Mouse (Mus musculus) liver, embryonic 15.5 days (tissue): ENCODE data around the gene Atp11c. TPM values are rescaled to one million over a fixed set of nuclear protein-coding genes. Genes with fewer than 3 reads are reported as not detected.

Source experiments
- ATAC-seq: fragments of 200-750 bp; cut with Nextera tagmentation; 2 replicates; pipeline ENCODE4 v1.8.0; 2017; ENCODE audit warnings: moderate number of reproducible peaks, mild to moderate bottlenecking, moderate library complexity; ENCODE audit not compliant: insufficient read depth
- H3K27ac ChIP-seq: fragments of 300-500 bp; sonication (generic); replicated peaks from 2 replicates; pipeline ENCODE4 v1.5.1; 2015; ENCODE audit warnings: mild to moderate bottlenecking, inconsistent platforms
- H3K27me3 ChIP-seq: fragments of 300-500 bp; sonication (generic); 2 replicates; pipeline ENCODE4 v1.6.1; 2015; ENCODE audit warnings: mild to moderate bottlenecking, inconsistent platforms
- H3K36me3 ChIP-seq: fragments of 300-500 bp; sonication (generic); replicated peaks from 2 replicates; pipeline ENCODE4 v1.6.1; 2015; ENCODE audit warnings: moderate library complexity, mild to moderate bottlenecking, inconsistent platforms
- H3K4me1 ChIP-seq: fragments of 300-500 bp; sonication (generic); replicated peaks from 2 replicates; pipeline ENCODE4 v1.6.1; 2015; ENCODE audit warnings: inconsistent platforms
- H3K4me2 ChIP-seq: fragments of 300-500 bp; sonication (generic); 2 replicates; pipeline ENCODE4 v1.6.1; 2015; ENCODE audit warnings: moderate library complexity, mild to moderate bottlenecking, inconsistent platforms
- H3K4me3 ChIP-seq: fragments of 300-500 bp; sonication (generic); replicated peaks from 2 replicates; pipeline ENCODE4 v1.5.1; 2015; ENCODE audit warnings: mild to moderate bottlenecking, inconsistent platforms
- H3K9ac ChIP-seq: fragments of 300-500 bp; sonication (generic); 2 replicates; pipeline ENCODE4 v1.6.1; 2015; ENCODE audit warnings: moderate library complexity, mild to moderate bottlenecking, inconsistent platforms
- H3K9me3 ChIP-seq: fragments of 300-500 bp; sonication (generic); replicated peaks from 2 replicates; pipeline ENCODE4 v1.6.1; 2016; ENCODE audit warnings: inconsistent platforms
- WGBS: fragments of 180-500 bp; shearing (Covaris S2); methylation state at CpG from one replicate; pipeline ENCODE4 v1.1.7; 2015; ENCODE audit warnings: mixed read lengths; ENCODE audit not compliant: insufficient replicate concordance; 5-methylcytosine and 5-hydroxymethylcytosine counted together
- polyA plus RNA-seq: library from polyadenylated mRNA; unstranded; fragments of >200 nt; fragmentation: Nextera tagmentation; extraction: Ambion mirVana; gene quantifications from 2 replicates; pipeline ENCODE4 v1.2.1, GENCODE M21; 2015

The Atp11c gene
- polyA plus RNA-seq: 3.5 and 3.6 TPM in 2 replicates

- Histone ChIP-seq H3K4me1 (no peaks in the 10 kb centered on the region), H3K9me3 (no peaks in the 10 kb centered on the region), H3K27me3 (no peaks in the 10 kb centered on the region), H3K9ac (no peak within 1 kb of the TSS), H3K4me2 (no peak within 1 kb of the TSS), H3K4me3 (no peak within 1 kb of the TSS), H3K27ac (no peak within 1 kb of the TSS), H3K36me3 (no peaks in the 10 kb centered on the region)
- ATAC-seq: no peak
- WGBS: 57% methylated on average over 2 of the region's 2 CpGs
Measured at GRCm38 (mm10) chrX:60592598-60592997, at the start of gene Atp11c. Gene Atp11c (minus strand): TSS chrX:60592698.

GRCm38 (mm10) chrX:60609202-60609601 lies 16.7 kb upstream of the Atp11c start:
- H3K4me1 ChIP-seq: no peaks in the 10 kb centered on the region
- no peak overlapping the region for H3K9ac ChIP-seq
- H3K4me2 ChIP-seq: no peak overlapping the region
- no peak overlapping the region for H3K27ac ChIP-seq
- no peaks in the 10 kb centered on the region for H3K27me3 ChIP-seq
- WGBS: 31% methylated on average over 3 of the region's 3 CpGs
- no peak for ATAC-seq
- H3K4me3 ChIP-seq: no peak overlapping the region
- no peaks in the 10 kb centered on the region for H3K36me3 ChIP-seq
- H3K9me3 ChIP-seq: no peaks in the 10 kb centered on the region

- Histone ChIP-seq H3K4me2 (no peak overlapping the region), H3K27me3 (no peaks in the 10 kb centered on the region), H3K36me3 (no peaks in the 10 kb centered on the region), H3K27ac (no peak overlapping the region), H3K4me1 (no peaks in the 10 kb centered on the region), H3K9ac (no peak overlapping the region), H3K9me3 (no peaks in the 10 kb centered on the region), H3K4me3 (no peak overlapping the region)
- ATAC-seq: no peak
- WGBS: 39% methylated on average over 1 of the region's 1 CpGs
Measured at GRCm38 (mm10) chrX:60570539-60570938, 22.0 kb downstream of the Atp11c start.

DNA sequence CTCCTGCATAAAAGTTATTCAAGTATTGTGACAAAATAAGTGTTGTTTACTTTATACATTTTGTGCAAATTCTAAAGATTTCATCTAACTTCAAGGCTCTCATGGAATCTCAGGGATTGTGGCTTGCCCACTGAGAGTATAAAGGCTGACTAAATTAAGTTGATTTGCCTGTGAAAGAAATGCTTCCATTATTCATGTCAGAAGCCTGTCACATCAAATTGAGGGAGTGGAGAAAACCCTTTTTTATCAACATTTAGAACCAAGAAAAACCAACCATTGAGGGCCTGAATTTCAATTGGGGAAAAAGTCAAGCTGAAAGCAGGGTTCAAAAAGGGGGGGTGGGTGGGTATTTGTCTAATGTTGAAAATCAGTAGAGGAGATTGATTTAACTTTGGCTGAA lies 23.5 kb downstream of the Atp11c start:
- no peak overlapping the region for H3K9ac ChIP-seq
- no peaks in the 10 kb centered on the region for H3K27me3 ChIP-seq
- H3K4me1 ChIP-seq: no peaks in the 10 kb centered on the region
- no peak for ATAC-seq
- H3K4me3 ChIP-seq: no peak overlapping the region
- H3K9me3 ChIP-seq: no peaks in the 10 kb centered on the region
- H3K4me2 ChIP-seq: no peak overlapping the region
- H3K36me3 ChIP-seq: no peaks in the 10 kb centered on the region
- H3K27ac ChIP-seq: no peak overlapping the region

GRCm38 (mm10) chrX:60555242-60555641 lies 37.3 kb downstream of the Atp11c start:
- no peaks in the 10 kb centered on the region for H3K36me3 ChIP-seq
- no peaks in the 10 kb centered on the region for H3K4me1 ChIP-seq
- no peaks in the 10 kb centered on the region for H3K27me3 ChIP-seq
- H3K9me3 ChIP-seq: no peaks in the 10 kb centered on the region
- WGBS: 46% methylated on average over 4 of the region's 4 CpGs
- no peak overlapping the region for H3K27ac ChIP-seq
- ATAC-seq: no peak
- no peak overlapping the region for H3K4me3 ChIP-seq
- no peak overlapping the region for H3K4me2 ChIP-seq
- H3K9ac ChIP-seq: no peak overlapping the region

- Histone ChIP-seq H3K36me3 (no peaks in the 10 kb centered on the region), H3K4me2 (peak overlapping the region; percentile 58), H3K9ac (no peak overlapping the region), H3K4me3 (peak overlapping the region; percentile 42), H3K27ac (no peak overlapping the region), H3K4me1 (no peaks in the 10 kb centered on the region), H3K27me3 (peaks cover 28% of the 10 kb centered on the region), H3K9me3 (no peaks in the 10 kb centered on the region)
- peak; percentile 34; the same call in 1 of the 2 replicates for ATAC-seq
- WGBS: 17% methylated on average over 92 of the region's 113 CpGs
Measured at GRCm38 (mm10) chrX:60547444-60548304, 44.8 kb downstream of the Atp11c start.

GRCm38 (mm10) chrX:60547098-60547443 lies 45.4 kb downstream of the Atp11c start:
- Histone ChIP-seq H3K27ac (no peak overlapping the region), H3K9me3 (no peaks in the 10 kb centered on the region), H3K4me1 (no peaks in the 10 kb centered on the region), H3K4me2 (peak overlapping the region; percentile 58), H3K9ac (no peak overlapping the region), H3K36me3 (no peaks in the 10 kb centered on the region), H3K27me3 (peaks cover 28% of the 10 kb centered on the region), H3K4me3 (peak overlapping the region; percentile 42)
- 14% methylated on average over 16 of the region's 16 CpGs for WGBS
- no peak for ATAC-seq

- Histone ChIP-seq H3K4me3 (no peak overlapping the region), H3K27ac (no peak overlapping the region), H3K4me1 (no peaks in the 10 kb centered on the region), H3K9me3 (no peaks in the 10 kb centered on the region), H3K9ac (no peak overlapping the region), H3K36me3 (no peaks in the 10 kb centered on the region), H3K4me2 (no peak overlapping the region), H3K27me3 (peaks cover 28% of the 10 kb centered on the region)
- ATAC-seq: no peak
- 39% methylated on average over 3 of the region's 3 CpGs for WGBS
Measured at GRCm38 (mm10) chrX:60545906-60546305, 46.6 kb downstream of the Atp11c start.

DNA sequence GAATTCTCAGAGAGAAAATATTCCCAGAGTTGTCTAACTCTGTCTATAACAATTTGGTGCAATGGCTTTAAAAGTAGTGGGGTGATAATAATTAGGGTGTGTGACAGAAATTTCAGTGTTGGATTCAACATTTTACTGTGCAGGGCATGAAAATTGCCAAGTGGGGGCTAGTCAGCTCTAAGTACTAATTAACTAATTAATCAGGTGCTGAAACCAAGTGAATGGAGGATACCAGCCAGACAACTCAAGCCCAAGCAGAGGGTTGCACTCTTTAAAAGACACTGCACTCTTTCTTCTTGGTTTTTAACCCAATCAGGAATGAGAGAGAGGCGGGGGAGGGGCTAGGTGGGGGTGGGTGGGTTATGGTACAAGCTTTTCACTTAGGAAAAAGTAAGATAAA lies 47.1 kb downstream of the Atp11c start:
- Histone ChIP-seq H3K4me1 (no peaks in the 10 kb centered on the region), H3K9ac (no peak overlapping the region), H3K4me3 (no peak overlapping the region), H3K4me2 (no peak overlapping the region), H3K36me3 (no peaks in the 10 kb centered on the region), H3K27ac (no peak overlapping the region), H3K27me3 (peaks cover 28% of the 10 kb centered on the region), H3K9me3 (no peaks in the 10 kb centered on the region)
- WGBS: 20% methylated on average over 1 of the region's 1 CpGs
- no peak for ATAC-seq

GRCm38 (mm10) chrX:60544098-60544497 lies 48.4 kb downstream of the Atp11c start:
- Histone ChIP-seq H3K4me1 (no peaks in the 10 kb centered on the region), H3K36me3 (no peaks in the 10 kb centered on the region), H3K27me3 (peaks cover 24% of the 10 kb centered on the region), H3K4me2 (no peak overlapping the region), H3K4me3 (no peak overlapping the region), H3K9me3 (no peaks in the 10 kb centered on the region), H3K9ac (no peak overlapping the region), H3K27ac (no peak overlapping the region)
- 32% methylated on average over 4 of the region's 4 CpGs for WGBS
- ATAC-seq: no peak

- no peak for ATAC-seq
- no peaks in the 10 kb centered on the region for H3K9me3 ChIP-seq
- no peak overlapping the region for H3K27ac ChIP-seq
- H3K9ac ChIP-seq: no peak overlapping the region
- no peaks in the 10 kb centered on the region for H3K36me3 ChIP-seq
- no peak overlapping the region for H3K4me3 ChIP-seq
- H3K4me2 ChIP-seq: no peak overlapping the region
- H3K27me3 ChIP-seq: peaks cover 16% of the 10 kb centered on the region
- 46% methylated on average over 1 of the region's 1 CpGs for WGBS
- H3K4me1 ChIP-seq: no peaks in the 10 kb centered on the region
Measured at GRCm38 (mm10) chrX:60542901-60543300, 49.6 kb downstream of the Atp11c start.

DNA sequence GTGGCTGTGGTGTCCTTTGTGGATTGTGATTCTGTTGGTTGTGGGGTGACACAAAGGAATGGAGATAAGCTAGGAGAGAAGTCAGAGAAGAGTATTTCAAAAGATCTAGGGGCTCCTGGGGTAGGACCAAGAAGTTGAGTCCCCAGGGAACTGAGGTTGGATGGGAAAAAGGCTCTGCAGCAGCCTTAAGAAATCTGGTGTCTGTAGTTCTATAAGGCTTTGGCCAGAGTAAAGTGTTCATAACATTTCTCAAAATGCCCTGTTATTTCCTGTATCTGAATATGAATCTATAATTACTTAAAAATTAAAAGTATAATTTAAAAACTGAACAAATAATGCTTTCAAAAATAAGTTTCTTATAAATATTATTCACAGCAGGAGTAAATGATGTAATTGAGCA lies 53.3 kb downstream of the Atp11c start, which contains the start of gene Gm7073:
TSS of gene Gm7073 (minus strand) at position 101 of the 400 bp plus-strand sequence.
- H3K36me3 ChIP-seq: no peaks in the 10 kb centered on the region
- no peak for ATAC-seq
- H3K4me2 ChIP-seq: no peak within 1 kb of the TSS
- no peak within 1 kb of the TSS for H3K9ac ChIP-seq
- no peak within 1 kb of the TSS for H3K27ac ChIP-seq
- H3K4me1 ChIP-seq: no peaks in the 10 kb centered on the region
- no peaks in the 10 kb centered on the region for H3K9me3 ChIP-seq
- H3K4me3 ChIP-seq: no peak within 1 kb of the TSS
- H3K27me3 ChIP-seq: no peaks in the 10 kb centered on the region
